Mouse (Mus musculus) liver, adult 2 months (tissue): Measurements from ENCODE around the gene Skap1.

Source experiments
- CTCF ChIP-seq: fragments of 200-500 bp; IDR thresholded peaks from 2 replicates; pipeline ENCODE4 v1.5.1; 2011; ENCODE audit warnings: low read depth, low read length, control low read depth
- POLR2A ChIP-seq: fragments of 200-500 bp; IDR thresholded peaks from 2 replicates; pipeline ENCODE4 v1.6.1; 2011; ENCODE audit warnings: low read length, control low read depth; ENCODE audit not compliant: insufficient read depth; ENCODE audit errors: extremely low read depth

- no peak for TF ChIP-seq CTCF
- TF ChIP-seq POLR2A: no peak
Measured at GRCm38 (mm10) chr11:96425193-96425592, 39.2 kb upstream of the Skap1 start.
